Mouse (Mus musculus) kidney, postnatal 4 days (tissue): ENCODE data around the gene Cstb.

Experiments
- DNase-seq, 2 experiments: peaks; one replicate each; pipeline ENCODE4 v3.0.0; 2021; ENCODE audit warnings: mixed read lengths in 2 of 2

The Cstb gene

DNA sequence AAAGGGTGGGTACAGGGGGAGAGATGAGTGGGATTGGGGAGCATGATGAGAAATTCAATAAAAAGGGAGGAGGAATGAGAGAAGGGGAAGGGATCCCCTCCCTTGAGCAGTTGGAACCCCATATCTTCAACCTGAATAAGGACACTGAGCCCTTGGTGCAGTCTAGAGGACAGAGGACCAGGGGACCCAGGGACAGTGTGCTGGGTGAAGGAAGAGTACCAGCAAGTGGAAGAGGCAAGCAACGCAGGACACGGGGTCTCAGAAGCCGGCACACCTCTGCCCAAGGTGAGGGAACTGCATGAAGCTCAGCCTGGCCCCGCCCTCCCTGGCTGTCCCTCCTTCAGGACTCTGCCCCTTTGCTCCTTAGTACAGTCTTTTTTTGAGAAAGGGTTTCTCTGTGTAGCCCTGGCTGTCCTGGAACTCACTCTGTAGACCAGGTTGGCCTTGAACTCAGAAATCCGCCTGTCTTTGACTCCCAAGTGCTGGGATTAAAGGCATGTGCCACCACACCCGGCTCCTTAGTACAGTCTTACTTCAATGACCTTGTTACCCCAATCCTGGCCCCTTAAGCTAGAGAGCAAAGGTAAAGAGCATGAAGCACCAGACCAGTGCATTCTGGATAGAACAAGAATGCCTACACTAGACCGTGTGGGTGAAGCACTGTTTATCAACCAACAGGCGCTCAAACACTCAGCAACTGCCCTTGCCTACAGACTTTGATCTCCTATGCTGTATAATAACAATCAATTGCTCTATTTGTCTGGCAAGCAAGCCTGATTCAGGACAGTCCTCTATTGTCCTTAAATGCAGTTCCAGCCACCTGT, 37.7 kb downstream of the Cstb start:
- peak in 1 of 2 experiments; percentile 41 for DNase-seq

DNA sequence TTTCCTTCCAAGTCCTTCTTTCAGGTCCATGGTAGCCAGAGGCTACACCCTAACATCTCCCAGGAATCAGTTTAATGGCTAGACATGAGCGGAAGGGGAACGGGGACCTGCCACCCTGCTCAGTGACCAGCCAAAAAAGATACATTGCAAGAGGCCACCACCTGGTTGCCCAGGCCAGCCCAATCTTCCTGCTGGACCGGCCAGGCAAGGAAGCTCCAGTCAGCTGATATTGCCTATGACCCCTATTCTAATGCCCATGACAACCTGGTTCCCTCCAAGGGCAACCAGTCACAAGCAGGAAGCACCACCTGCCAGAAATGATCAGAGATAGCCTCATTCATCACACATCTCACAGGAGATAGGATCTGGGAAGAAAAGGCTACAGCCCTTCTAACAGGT, 38.3 kb downstream of the Cstb start:
- DNase-seq: peak in 1 of 2 experiments; percentile 35

DNA sequence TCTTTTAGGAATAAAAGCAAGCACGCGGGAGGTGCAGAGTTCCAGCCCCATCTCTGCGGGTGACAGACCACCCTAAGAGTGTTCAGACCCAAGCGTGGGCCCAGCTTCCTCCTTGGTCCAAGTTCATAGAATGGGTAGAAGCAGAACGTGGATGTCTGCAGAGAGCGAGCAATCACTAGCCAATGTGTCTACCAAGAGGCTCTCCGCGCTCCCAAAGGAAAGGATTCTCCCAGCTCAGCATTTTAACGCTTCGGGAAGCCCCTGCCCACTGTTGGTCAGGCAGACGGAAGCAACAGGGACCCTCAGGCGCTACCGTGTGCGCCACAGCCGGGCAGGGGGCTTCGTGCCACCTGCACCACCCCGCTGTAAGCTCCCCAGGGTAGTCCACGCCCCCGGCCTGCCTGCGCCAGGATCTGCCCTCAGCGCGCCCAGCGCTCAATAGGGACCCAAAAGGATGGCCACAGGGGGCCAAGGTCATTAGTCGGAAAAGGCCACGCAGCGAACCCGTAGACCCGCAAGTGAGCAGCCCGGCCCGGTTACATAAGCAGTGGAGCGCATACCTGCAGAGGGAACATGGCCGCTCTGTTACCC, 38.8 kb downstream of the Cstb start:
- no peak for DNase-seq

DNA sequence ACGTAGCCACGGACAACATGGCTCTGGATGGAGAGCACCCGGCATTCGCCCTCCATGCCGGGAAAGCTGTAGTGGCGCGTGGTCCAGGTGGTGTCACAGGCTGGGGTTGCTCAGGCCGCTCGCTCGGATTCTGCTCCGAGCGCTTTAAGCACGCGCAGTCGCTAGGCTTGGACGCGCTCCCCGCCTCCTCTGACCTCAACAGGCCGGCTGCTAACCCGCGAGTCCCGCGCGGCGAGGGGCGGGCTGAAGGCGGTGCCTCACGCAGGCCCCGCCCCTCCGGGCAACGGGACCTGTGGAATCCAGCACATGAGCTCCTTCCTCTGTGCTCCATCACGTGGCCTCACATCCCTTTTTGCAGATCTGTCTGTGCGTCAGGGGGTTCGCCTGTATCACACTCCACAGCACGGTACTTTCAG, 39.3 kb downstream of the Cstb start, which contains the start of gene Pdxk:
TSS of gene Pdxk (minus strand) at position 184 of the 416 bp plus-strand sequence.
- peak; percentile 91 to 96 for DNase-seq

DNA sequence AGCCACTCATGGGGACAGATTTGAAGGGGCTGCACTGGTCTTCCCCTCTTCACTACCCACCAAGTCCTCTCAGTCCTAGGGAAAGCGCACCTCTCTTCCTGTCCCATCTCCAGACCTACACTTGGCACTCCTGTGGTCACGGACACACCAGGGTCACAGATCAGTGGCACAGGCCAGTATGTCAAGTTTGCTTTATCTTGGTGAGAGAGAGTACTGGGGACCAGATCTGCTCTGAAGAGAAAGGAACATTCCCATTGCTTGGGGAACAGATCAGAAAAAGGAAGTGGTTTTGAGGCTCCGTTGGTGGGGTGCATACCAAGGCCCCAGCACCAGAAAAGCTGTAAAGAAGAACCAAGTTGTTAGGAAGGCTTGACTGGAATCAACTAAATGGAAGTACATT, 40.0 kb downstream of the Cstb start:
- no peak for DNase-seq

DNA sequence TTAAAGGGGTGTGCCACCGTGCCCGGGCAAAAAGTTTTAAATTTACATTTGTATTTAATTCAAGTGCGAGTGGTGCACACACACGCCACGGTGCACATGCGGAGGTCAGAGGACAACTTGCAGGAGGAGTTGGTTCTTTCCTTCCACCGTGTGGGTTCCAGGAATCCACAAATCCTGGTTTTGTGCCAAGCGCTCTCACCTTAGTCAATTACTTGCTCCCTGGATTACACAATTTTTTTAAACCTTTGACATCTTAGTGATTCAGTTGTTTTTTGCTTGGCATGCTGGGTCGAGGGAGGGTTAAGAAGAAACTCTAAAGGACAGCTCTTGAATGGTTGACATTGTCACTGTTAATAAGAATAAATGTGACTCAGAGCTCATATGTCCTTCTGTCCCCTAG, 41.2 kb downstream of the Cstb start:
- DNase-seq: peak in 1 of 2 experiments; percentile 26

DNA sequence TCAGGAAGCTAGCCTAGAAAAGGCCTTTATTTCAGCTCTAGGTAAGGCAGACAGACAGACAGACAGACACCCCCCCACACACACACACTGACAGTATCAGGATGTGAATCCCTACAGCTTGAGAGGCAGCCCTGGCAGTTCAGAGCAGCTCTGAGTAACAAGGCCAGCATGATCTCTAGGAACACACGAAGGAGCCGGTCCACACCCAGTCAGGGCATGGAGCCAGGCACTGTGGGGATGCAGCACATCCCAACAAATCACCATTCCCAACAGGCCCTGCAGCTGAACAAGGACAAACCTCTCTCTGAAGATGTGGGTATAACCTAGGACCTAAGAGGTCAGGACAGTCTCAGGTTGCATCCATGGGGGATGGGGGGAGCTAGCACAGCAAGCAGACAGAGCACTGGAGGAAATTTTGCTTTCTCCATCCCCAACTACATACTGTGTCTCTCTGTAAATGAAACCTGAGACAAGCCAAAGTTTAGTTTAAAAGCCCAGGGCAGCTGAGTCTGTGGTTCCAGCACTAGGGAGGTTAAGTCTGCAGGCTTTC, 42.4 kb downstream of the Cstb start:
- peak in 1 of 2 experiments; percentile 32 for DNase-seq

DNA sequence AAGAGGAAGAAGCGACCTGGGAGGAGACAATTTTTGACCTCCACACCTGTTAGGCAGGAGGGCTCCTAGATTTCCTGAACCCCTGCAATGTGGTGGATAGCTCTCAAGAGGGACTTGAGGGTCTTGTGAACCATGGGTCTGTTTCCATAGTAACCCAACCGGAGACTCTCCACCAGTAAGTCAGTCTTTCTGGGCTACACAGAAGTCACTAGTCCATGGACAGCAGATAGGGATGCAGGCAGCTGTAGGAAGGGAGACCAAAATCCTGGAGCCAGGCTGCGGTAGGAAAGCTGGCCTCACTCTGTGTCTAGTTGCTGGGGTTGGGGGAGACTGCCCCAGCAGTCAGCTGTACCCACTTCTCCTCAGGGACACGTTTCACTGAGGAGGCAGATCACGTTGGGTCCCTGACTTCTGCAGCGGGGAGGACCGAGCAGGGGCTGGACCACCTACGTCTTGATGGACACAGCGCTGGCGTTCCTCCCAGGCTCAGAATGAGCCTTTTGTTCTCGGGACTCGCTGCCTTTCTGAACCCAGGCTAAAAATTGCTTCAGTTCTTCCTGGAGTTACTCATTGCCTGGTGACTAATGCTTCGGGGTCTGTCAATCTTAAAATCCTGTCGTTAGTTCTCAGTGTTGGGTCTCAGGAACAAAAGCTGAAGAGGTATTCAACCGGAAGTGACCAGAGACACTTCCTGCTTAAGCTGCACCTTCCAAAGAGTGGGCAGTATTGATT, 45.3 kb downstream of the Cstb start:
- peak; percentile 37 to 61 for DNase-seq

DNA sequence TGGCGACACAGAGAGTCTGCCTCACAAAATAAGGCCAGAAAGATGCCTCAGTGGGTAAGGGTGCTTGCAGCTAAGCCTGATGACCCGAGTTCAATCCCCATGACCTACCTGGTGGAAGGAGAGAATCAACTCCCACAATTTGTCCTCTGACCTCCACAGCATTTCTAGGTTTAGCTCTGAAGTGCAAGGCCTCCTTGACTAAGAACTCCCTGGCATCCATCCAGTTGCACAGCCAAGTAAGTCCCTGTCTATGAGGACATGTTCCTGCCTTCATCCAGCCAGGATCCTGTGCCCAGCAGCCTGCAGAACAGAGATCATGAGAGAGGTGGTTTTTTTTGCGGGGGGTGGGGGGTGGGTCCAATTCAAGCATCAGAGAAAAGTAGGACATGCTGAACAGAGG, 46.6 kb downstream of the Cstb start:
- no peak for DNase-seq

DNA sequence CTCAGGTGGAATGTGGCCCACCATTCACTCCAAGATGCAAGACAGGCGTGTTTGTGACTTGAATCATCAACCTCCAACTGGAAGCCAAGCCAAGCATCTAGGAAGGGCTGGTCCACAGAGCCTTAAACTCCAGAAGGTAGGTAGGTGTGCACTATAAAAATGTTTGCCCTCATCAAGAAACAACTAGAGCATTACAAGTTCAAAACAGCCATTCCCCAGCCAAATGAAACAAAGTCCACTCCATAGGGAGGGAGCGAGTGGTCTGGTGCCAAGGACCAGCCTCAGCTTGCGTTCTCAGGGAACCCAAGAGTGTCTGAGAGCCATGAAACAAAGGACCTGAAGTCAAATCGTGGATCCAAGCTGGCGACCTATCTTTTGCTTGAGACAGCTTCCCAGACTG, 48.0 kb downstream of the Cstb start:
- no peak for DNase-seq

DNA sequence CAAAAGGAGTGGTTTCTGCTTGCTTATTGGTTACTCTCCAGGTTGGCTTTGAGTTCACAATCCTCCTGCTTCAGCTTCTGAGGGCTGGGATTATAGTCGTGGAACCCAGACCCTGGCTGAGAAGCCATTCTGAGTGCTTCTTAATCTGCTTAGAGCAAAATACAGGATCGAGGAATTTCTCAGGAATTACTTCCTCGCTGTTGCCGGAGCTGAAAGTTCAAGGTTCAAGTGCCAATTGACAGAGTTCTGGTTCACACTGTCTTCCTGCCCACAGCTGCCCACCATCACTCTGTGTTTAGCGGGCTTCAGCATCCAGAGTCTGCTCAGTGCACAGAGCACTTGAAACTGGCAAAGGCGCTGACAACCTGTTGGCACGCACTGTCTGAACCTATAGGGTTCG, 49.3 kb downstream of the Cstb start:
- DNase-seq: no peak

DNA sequence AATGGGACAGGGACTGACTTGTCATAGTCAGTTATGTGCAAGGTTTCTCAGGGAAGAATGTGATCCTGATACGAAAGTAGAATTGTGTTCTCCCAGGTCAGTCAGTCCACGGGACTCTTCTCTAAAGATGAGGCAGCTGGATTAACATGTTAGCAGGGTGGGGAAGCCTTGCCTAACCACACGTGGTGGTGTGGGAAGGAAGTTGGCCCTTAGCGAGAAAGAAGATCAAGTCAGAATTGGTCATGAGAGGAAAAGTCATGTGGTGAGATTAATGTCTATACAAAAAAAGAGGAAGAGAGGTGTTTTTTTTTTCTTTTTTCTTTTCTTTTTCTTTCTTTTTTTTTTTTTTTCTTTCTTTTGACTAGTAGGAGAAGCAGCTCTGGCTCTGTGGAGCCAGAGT, 51.4 kb downstream of the Cstb start:
- DNase-seq: no peak
